Mouse (Mus musculus) intestine, postnatal 0 days (tissue): ENCODE measurements around the gene Tmem168. TPM values are rescaled to one million over a fixed set of nuclear protein-coding genes. Genes with fewer than 3 reads are reported as not detected.

Source experiments
- ATAC-seq: fragments of 200-750 bp; cut with Nextera tagmentation; 2 replicates; pipeline ENCODE4 v1.8.0; 2017; ENCODE audit warnings: mild to moderate bottlenecking, moderate TSS enrichment, moderate library complexity
- H3K27ac ChIP-seq: fragments of 300-500 bp; sonication (generic); 2 replicates; pipeline ENCODE4 v1.5.1; 2014; ENCODE audit warnings: mild to moderate bottlenecking, low read depth, low read length, moderate library complexity
- H3K27me3 ChIP-seq: fragments of 300-500 bp; sonication (generic); replicated peaks from 2 replicates; pipeline ENCODE4 v1.6.1; 2014; ENCODE audit warnings: low read length, mixed read lengths; ENCODE audit not compliant: control insufficient read depth, insufficient read depth
- H3K36me3 ChIP-seq: fragments of 300-500 bp; sonication (generic); 2 replicates; pipeline ENCODE4 v1.6.1; 2014; ENCODE audit warnings: mild to moderate bottlenecking, moderate library complexity; ENCODE audit not compliant: control insufficient read depth, insufficient read depth
- H3K4me1 ChIP-seq: fragments of 300-500 bp; sonication (generic); replicated peaks from 2 replicates; pipeline ENCODE4 v1.6.1; 2014; ENCODE audit warnings: antibody characterized with exemption, low read length, mixed read lengths; ENCODE audit not compliant: control insufficient read depth, insufficient read depth
- H3K4me2 ChIP-seq: fragments of 300-500 bp; sonication (generic); replicated peaks from 2 replicates; pipeline ENCODE4 v1.6.1; 2014; ENCODE audit warnings: low read depth, mild to moderate bottlenecking, moderate library complexity
- H3K4me3 ChIP-seq: fragments of 300-500 bp; sonication (generic); 2 replicates; pipeline ENCODE4 v1.5.1; 2014; ENCODE audit warnings: low read depth, low read length
- H3K9ac ChIP-seq: fragments of 300-500 bp; sonication (generic); 2 replicates; pipeline ENCODE4 v1.6.1; 2014; ENCODE audit warnings: mild to moderate bottlenecking, low read depth, low read length
- H3K9me3 ChIP-seq: fragments of 300-500 bp; sonication (generic); 2 replicates; pipeline ENCODE4 v1.6.1; 2016; ENCODE audit warnings: mixed run types; ENCODE audit not compliant: control insufficient read depth
- CTCF ChIP-seq: sonication (generic); IDR thresholded peaks from 2 replicates; pipeline ENCODE4 v1.5.1; 2016; ENCODE audit warnings: low read depth, mild to moderate bottlenecking, control low read depth, antibody characterized with exemption, moderate library complexity
- WGBS: fragments of 180-500 bp; shearing (Covaris S2); extraction: QIAGEN DNeasy Blood & Tissue Kit; methylation state at CpG from one replicate; pipeline ENCODE4 v1.1.7; 2014; 5-methylcytosine and 5-hydroxymethylcytosine counted together
- polyA plus RNA-seq: library from polyadenylated mRNA; unstranded; fragments of >200 nt; fragmentation: Nextera tagmentation; extraction: Ambion mirVana; gene quantifications from 2 replicates; pipeline ENCODE4 v1.2.1, GENCODE M21; 2015

The Tmem168 gene
- polyA plus RNA-seq, 1 experiment from 2014 or later = 13.0 TPM

- Histone ChIP-seq H3K9ac (no peak overlapping the region), H3K36me3 (no peaks in the 10 kb centered on the region), H3K27me3 (no peaks in the 10 kb centered on the region), H3K27ac (no peak overlapping the region), H3K9me3 (no peaks in the 10 kb centered on the region), H3K4me3 (no peak overlapping the region), H3K4me2 (no peak overlapping the region), H3K4me1 (peaks cover 5% of the 10 kb centered on the region; the same call in 1 of the 2 replicates)
- WGBS = 74% methylated on average over 5 of the region's 5 CpGs
- ATAC-seq = no peak
- TF ChIP-seq CTCF = no peak
These were observed 1.6 kb upstream of the Tmem168 start for GRCm38 (mm10) chr6:13609353-13610140.

GRCm38 (mm10) chr6:13606921-13607620 lies 829 bp downstream of the Tmem168 start:
- ATAC-seq = peak; percentile 16; the same call in 1 of the 2 replicates
- Histone ChIP-seq H3K27me3 (no peaks in the 10 kb centered on the region), H3K27ac (peak overlapping the region; percentile 92), H3K9me3 (no peaks in the 10 kb centered on the region), H3K9ac (peak overlapping the region; percentile 98), H3K36me3 (0 out of 2 replicates have a peak, but pooled peaks cover 7% of the 10 kb centered on the region), H3K4me1 (peaks cover 5% of the 10 kb centered on the region; the same call in 1 of the 2 replicates), H3K4me2 (peak overlapping the region; percentile 75), H3K4me3 (peak overlapping the region; percentile 93)
- TF ChIP-seq CTCF = no peak
- 9% methylated on average over 15 of the region's 15 CpGs for WGBS

- Histone ChIP-seq H3K9ac (no peak overlapping the region), H3K27me3 (no peaks in the 10 kb centered on the region), H3K9me3 (no peaks in the 10 kb centered on the region), H3K27ac (no peak overlapping the region), H3K36me3 (0 out of 2 replicates have a peak, but pooled peaks cover 7% of the 10 kb centered on the region), H3K4me2 (peak overlapping the region; percentile 75), H3K4me3 (peak overlapping the region; percentile 93), H3K4me1 (peaks cover 5% of the 10 kb centered on the region; the same call in 1 of the 2 replicates)
- no peak for TF ChIP-seq CTCF
- 73% methylated on average over 4 of the region's 4 CpGs for WGBS
- no peak for ATAC-seq
These were observed 1.5 kb downstream of the Tmem168 start for GRCm38 (mm10) chr6:13606394-13606793.

GRCm38 (mm10) chr6:13603134-13603533 lies 4.8 kb downstream of the Tmem168 start:
- no peak overlapping the region for H3K27ac ChIP-seq
- H3K9me3 ChIP-seq = no peaks in the 10 kb centered on the region
- no peak for ATAC-seq
- H3K9ac ChIP-seq = no peak overlapping the region
- no peak overlapping the region for H3K4me3 ChIP-seq
- no peaks in the 10 kb centered on the region for H3K27me3 ChIP-seq
- WGBS = 92% methylated on average over 6 of the region's 6 CpGs
- no peak overlapping the region for H3K4me2 ChIP-seq
- no peak for TF ChIP-seq CTCF
- peaks cover 5% of the 10 kb centered on the region; the same call in 1 of the 2 replicates for H3K4me1 ChIP-seq
- peaks cover 7% of the 10 kb centered on the region; the same call in 1 of the 2 replicates for H3K36me3 ChIP-seq

GRCm38 (mm10) chr6:13601587-13601986 lies 6.3 kb downstream of the Tmem168 start:
- H3K4me3 ChIP-seq = no peak overlapping the region
- H3K27me3 ChIP-seq = no peaks in the 10 kb centered on the region
- H3K9ac ChIP-seq = no peak overlapping the region
- H3K4me2 ChIP-seq = no peak overlapping the region
- H3K9me3 ChIP-seq = no peaks in the 10 kb centered on the region
- no peak for ATAC-seq
- no peak overlapping the region for H3K27ac ChIP-seq
- H3K4me1 ChIP-seq = peaks cover 2% of the 10 kb centered on the region; the same call in 1 of the 2 replicates
- WGBS = 68% methylated on average over 6 of the region's 6 CpGs
- no peak for TF ChIP-seq CTCF
- H3K36me3 ChIP-seq = peaks cover 7% of the 10 kb centered on the region; the same call in 1 of the 2 replicates

GRCm38 (mm10) chr6:13598239-13598923 lies 9.5 kb downstream of the Tmem168 start:
- TF ChIP-seq CTCF = no peak
- WGBS = 86% methylated on average over 7 of the region's 7 CpGs
- H3K27me3 ChIP-seq = no peaks in the 10 kb centered on the region
- H3K9me3 ChIP-seq = no peaks in the 10 kb centered on the region
- H3K4me1 ChIP-seq = no peaks in the 10 kb centered on the region
- H3K36me3 ChIP-seq = peaks cover 14% of the 10 kb centered on the region; the same call in 1 of the 2 replicates
- H3K9ac ChIP-seq = no peak overlapping the region
- no peak overlapping the region for H3K27ac ChIP-seq
- no peak overlapping the region for H3K4me3 ChIP-seq
- no peak for ATAC-seq
- H3K4me2 ChIP-seq = no peak overlapping the region
